Mouse (Mus musculus) bone marrow macrophage, adult 2 months (primary cell): ENCODE measurements at regions not wholly inside any gene's neighbourhood (a gene's known extent, or its start where the extent isn't known, plus 50 kb on each side); places are given as distances from the start of the nearest gene placed in this dataset.

Experiments used
- CTCF ChIP-seq: IDR thresholded peaks from 2 replicates; pipeline ENCODE4 v1.5.1; 2012; ENCODE audit warnings: low read depth, mild to moderate bottlenecking, low read length, moderate library complexity
- POLR2A ChIP-seq: IDR thresholded peaks from 2 replicates; pipeline ENCODE4 v1.6.1; 2012; ENCODE audit warnings: mild to moderate bottlenecking, low read depth, low read length, borderline replicate concordance

DNA sequence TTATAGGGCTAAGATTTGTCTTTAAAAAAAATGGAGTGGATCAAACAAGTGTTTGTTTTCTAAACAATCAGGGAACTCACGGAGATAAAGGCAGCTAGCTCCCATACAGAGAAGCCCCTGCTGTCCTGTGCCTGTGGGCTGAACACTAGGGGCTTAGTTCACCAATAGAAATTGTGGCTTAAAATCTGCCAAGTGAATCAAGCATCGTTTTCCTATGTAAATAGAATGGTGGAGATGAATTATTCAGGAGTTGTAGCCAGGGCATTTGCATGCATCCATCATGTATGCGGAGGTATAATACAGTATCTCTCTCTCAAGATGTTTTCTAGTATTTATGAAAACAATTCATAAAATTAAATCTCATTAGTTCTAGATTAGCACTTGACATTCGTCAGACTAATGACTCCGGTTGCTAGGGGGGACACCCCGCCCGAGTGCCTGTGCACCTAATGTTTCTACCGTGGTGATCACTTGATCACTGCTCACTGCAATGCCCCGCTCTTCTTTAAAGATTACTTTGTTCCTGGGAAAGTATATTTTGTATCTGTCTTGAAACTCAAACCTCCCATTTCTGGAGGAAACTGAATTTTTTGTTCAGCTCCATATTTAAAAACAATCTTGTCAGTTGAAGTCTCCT lies 469.1 kb downstream of the Glrx3 start:
- TF ChIP-seq CTCF, result no peak
- no peak for TF ChIP-seq POLR2A
